Mouse (Mus musculus) 3134 (cell line): Measurements from ENCODE around the gene Zxdc.
A peak's percentile ranks its signal among the peaks of the same experiment; 100 is the strongest.

ENCODE experiments used
- DNase-seq: peaks from one replicate; pipeline ENCODE4 v3.0.0-alpha.2; 2011; ENCODE audit warnings: low spot score; ENCODE audit not compliant: insufficient read length; ENCODE audit errors: extremely low read depth

Zxdc gene

DNA sequence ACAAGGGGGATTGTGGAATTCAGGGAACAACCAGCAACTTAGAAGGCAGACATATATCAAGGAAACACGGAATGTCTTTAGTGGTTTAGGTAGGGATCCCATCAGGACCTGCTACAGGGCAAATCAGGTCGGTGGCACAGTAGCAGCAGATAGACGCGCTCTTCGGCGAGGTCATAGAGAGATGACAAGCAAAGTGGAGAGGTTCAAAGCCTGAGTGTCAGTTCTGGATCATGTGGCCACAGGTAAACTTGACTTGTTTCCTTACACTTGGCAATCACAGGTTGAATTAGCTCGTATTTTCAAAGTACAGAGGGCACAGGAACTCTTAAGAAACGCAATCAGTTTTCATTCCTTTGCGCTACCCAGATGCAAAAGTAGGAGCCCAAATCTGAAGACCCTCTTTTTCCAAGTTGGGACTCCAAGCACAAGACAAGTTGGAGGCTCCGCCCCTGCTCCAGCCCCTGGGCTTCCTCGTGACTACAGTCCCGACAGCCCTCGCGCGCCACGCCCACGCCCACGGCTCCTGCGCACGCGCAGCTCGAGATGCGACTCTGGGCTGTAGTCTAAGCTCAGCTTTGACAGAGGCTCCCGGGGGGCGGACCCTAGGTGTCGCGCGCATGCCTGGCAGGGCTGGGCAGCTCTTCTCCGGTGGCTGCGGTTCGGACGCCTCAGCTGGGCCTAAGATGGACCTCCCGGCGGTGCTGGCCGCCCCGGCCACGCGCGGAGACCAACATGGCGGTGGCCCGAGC lies at the start of gene Zxdc:
Gene Zxdc (plus strand): TSS at position 517 of the 749 bp plus-strand sequence.
- DNase-seq: peak; percentile 96

GRCm38 (mm10) chr6:90320429-90320828 lies 48.9 kb upstream of the Zxdc start:
- DNase-seq: no peak

GRCm38 (mm10) chr6:90321811-90322210 lies 47.5 kb upstream of the Zxdc start:
- no peak for DNase-seq

DNA sequence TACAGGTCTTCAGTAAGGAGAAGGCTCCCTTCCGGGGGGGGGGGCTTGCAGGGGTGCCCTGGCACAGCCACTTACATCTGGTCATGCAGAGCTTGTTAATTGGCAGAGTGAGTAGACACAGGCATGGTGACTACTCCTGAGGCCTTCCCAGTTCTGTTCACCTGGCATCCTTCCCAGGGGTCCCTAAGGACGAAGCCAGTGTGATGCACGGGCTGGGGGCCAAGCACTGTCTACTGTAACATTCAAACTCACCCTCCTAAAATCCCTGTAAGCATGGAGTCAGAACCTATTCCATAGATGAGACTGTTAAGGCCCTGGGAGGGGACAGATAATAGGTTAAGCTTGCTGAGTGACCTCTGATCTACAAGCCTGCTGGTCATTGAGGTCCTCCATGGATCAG lies 45.3 kb upstream of the Zxdc start:
- no peak for DNase-seq

DNA sequence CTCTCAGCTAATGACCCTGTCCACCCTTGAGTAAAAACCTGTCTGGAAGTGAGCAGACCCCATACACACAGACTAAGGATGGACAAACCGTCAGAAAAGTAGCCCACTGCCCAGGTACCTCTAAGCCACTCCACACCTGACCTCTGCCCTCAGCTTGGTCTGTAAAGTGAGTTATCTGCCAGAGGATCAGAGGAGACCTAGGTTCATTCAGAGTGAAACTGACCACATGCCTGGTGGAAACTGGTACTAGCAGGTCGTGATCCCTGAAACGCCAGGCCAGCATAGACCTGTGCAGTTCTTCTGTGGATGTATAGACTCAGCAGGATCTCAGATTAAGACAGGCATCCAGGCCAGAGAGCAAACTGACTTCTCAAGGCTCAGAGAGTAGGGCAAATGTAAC lies 44.8 kb upstream of the Zxdc start:
- no peak for DNase-seq

GRCm38 (mm10) chr6:90324991-90325390 lies 44.3 kb upstream of the Zxdc start, which contains the start of gene Chst13:
Chst13 (minus strand) TSS chr6:90325185.
- no peak for DNase-seq

GRCm38 (mm10) chr6:90327670-90328069 lies 41.6 kb upstream of the Zxdc start:
- no peak for DNase-seq

DNA sequence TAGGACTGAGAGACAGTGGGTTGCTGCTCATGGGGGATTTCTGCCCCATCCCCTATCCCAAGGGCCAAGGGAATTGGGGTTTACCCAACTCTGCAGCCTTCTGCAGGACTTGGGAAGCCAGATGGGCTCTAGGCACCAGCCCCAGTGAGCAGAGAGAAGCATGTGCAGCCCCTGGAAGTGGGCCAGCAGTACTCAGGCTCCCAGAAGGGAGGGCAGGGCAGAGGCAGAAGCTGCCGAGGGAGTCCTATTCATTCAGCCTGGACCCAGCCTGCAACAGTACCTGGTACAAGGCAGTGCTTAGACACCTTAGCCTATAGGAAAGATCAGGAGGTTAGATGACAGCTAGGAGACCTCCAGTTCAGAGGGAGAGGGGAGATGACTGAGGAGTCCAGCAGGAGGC lies 39.3 kb upstream of the Zxdc start:
- DNase-seq: no peak

- DNase-seq: no peak
Measured at GRCm38 (mm10) chr6:90332561-90333425, 36.5 kb upstream of the Zxdc start, which contains the start of gene Uroc1. Uroc1 (plus strand) TSS chr6:90333284.

DNA sequence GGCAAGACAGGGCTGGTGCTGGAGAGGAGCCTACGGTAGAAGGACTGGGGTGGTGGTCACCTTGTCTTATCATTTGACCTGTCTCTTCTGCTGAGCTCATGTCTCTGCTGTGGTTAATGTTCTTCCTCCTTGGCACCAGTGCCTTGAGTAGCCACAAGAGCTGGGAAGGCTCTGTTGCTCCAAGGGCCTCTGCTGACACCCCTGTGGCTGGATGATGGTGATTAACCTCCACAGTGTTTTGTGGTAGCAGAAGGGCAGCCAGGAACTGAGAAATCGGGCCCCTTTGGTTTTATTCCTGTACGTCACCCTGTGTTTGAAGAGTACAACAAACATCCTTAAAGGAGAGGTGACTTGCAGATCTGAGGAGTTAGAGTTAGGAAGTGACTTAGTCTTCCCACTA lies 35.0 kb upstream of the Zxdc start:
- no peak for DNase-seq

GRCm38 (mm10) chr6:90342343-90342742 lies 26.9 kb upstream of the Zxdc start:
- DNase-seq: no peak

DNA sequence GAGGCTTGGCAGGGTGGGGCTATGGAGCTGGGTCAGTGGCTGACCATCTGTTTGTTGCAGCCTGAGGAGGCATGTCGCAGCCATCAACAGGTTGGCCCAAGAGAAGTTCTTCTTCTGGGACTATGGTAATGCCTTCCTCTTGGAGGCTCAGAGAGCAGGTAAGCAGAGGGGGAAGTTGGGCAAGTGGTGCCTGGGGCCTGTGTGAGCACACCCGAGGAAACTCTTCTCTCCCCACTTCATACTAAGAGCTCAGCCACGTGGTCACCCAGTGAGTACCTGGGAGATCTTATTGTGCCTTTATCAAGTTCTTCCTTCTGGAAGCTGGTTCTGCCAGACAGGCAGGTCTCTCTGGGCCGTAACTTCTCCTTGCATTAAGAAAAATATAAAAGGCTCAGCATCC lies 22.1 kb upstream of the Zxdc start:
- DNase-seq: no peak

- DNase-seq: no peak
Measured at GRCm38 (mm10) chr6:90348500-90348899, 20.8 kb upstream of the Zxdc start.

DNA sequence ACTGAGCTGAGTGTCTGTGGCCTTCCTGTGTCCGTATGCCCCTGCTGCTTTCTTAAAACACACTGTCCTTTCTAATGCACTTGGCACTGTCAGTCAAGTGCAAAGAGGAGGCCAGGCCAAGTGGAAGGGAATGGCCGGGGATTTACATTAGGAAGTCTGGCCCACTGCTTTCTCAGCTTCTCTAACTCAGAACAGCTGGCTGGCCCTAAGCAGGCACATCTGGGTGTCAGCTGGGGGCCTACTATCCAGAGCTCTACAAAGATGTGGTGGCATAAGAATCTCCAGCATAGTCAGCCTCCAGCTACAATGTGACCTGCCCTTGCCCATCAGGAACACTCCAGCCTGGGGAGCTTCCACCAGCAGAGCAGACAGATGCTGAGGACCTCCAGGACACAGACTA lies 19.3 kb upstream of the Zxdc start:
- DNase-seq: no peak

GRCm38 (mm10) chr6:90358142-90358541 lies 11.2 kb upstream of the Zxdc start:
- no peak for DNase-seq

- peak; percentile 18 for DNase-seq
Measured at GRCm38 (mm10) chr6:90359445-90359844, 9.8 kb upstream of the Zxdc start.

- DNase-seq: peak; percentile 58
Measured at GRCm38 (mm10) chr6:90360024-90360781, 9.1 kb upstream of the Zxdc start.

- no peak for DNase-seq
Measured at GRCm38 (mm10) chr6:90360922-90361614, 8.2 kb upstream of the Zxdc start.

DNA sequence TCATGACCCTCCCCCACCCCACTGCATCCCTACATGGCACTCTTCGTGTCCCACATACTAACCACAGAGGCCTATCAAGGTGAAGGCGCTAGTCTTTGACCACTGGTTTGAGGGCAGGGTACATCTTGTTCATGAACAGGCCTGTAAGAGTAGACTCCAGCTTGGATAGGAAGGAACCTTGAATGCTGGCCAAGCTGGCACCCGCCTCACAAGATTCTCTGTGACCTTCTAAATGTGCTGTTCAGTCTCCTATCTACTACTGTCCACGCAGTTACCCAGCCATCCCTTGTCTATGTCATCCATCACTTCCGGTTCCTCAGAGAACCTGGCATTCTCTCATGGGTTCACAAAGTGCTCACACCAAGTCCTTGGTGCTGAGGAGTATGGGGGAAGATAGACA lies 6.0 kb upstream of the Zxdc start:
- DNase-seq: no peak

GRCm38 (mm10) chr6:90369725-90370553 lies 647 bp downstream of the Zxdc start:
- peak; percentile 58 for DNase-seq
